Mouse (Mus musculus): ENCODE results near the gene Creb5. TPM values are rescaled to one million over a fixed set of nuclear protein-coding genes. Genes with fewer than 3 reads are reported as not detected.

Creb5 gene
- polyA plus RNA-seq, 1 experiment, result not detected

- no peak for TF ChIP-seq GATA1 (IDR thresholded peaks at IDR 0.05; ENCODE audit: low read length)
Observed at GRCm38 (mm10) chr6:53452240-53452639, 165.2 kb downstream of the Creb5 start.

DNA sequence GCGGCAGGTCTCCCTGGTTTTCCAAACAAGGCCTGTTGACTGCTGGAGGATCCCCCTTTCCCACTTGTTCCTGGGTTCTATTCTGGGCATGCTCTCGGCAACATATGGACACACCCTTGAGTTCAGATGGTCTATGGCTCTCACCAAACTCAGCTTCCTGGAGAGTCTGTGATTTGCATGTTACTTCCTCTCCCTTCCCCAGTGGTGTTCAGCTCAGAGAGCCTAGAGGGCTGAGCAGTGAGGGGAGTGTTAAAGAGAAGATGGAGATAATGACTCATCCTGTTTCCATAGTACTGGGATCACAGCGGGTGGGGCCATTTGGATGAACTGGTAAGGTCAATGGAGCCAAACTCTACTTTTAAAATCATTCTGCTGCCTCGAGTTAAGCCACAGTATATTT lies 168.4 kb downstream of the Creb5 start:
- TF ChIP-seq GATA1 (IDR thresholded peaks at IDR 0.05; ENCODE audit: low read length), result no peak

DNA sequence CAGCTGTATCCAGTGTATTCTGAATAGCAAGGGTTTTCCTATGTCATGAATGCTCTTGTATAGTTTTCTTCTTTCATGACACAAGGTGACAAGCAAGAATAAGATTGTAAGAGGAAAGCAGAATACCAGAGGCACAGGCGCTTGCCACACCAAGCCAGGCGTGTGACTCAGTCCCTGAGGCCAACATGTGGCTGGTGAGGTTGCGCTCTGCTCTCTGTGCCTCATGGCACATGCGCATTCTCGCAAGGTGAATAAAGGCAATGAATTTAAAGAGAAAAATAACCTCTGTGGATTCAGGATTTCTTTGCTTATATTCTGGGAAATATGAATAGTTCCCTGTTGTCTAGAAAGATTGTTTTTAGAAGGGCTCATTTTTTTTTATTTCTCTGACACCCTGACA lies 169.0 kb downstream of the Creb5 start:
- TF ChIP-seq GATA1 (IDR thresholded peaks at IDR 0.05; ENCODE audit: low read length), result no peak

GRCm38 (mm10) chr6:53459995-53460747 lies 173.1 kb downstream of the Creb5 start:
- TF ChIP-seq GATA1 (IDR thresholded peaks at IDR 0.05; ENCODE audit: low read length), result no peak

GRCm38 (mm10) chr6:53461056-53461455 lies 174.0 kb downstream of the Creb5 start:
- TF ChIP-seq GATA1 (IDR thresholded peaks at IDR 0.05; ENCODE audit: low read length), result no peak

DNA sequence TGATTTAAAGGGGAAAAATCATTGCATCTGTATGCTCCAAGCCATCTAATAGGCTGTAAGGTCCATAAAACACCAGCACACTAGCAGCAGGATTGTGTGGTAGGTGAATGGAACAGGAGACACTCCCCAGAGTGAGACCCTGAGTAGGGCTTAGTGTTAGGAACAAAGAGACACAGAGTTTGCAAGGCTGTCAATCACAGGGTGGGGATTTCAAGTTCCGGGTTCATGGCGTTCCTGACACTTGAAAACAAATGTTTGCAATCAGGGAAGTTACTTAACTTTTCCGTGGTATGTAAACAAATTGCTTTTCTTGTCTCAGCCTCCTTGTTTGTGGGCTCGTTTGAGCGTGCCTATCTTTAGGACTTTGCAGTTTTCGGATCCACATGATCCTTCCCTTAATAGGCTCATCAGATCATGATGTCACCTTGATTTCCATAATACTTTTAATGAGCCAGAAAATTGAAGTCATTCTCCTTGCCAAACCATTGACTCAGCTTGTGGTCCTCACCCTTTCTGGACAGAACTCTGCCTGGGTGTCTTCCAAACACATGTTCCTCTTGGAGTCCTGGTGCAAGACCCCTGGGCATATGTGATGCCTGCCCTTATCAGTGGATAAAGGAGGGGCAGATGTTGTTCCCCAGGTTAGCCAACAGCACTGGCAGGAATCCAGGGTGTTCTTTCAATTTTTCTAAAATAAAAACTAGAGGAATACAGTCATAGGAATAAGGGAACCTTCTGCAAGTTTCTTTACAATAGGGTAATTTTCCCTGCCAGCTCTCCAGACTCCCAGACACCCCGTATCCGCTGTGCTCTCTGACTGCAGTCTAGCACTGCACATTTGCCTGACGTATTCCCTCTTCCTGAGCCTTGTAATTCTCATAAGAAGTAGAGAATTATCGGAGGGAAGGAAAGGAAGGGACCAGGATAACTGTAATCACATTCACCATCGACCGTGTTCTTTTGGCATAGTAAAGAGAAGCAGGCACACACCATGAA lies 175.0 kb downstream of the Creb5 start:
- TF ChIP-seq GATA1 (IDR thresholded peaks at IDR 0.05; ENCODE audit: low read length), result no peak

DNA sequence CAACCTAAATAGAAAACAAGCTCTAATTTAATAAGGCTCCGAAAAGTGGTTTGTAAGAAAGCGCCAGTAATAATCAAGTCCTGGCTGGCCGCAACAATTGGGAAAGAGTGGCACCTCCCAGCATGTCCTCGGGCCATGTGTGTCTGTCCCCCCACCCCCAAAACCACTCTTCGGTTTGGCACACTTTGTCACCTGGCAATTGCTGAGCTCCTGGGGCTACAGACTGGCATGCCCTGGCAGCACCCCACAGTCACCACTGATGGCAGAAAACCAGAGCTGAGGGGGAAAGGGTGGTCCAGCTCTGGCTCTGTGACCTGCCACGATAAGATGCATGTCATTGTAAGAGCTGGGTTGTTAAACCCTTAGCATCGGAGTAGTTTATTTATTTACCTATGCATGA lies 175.7 kb downstream of the Creb5 start:
- no peak for TF ChIP-seq GATA1 (IDR thresholded peaks at IDR 0.05; ENCODE audit: low read length)

DNA sequence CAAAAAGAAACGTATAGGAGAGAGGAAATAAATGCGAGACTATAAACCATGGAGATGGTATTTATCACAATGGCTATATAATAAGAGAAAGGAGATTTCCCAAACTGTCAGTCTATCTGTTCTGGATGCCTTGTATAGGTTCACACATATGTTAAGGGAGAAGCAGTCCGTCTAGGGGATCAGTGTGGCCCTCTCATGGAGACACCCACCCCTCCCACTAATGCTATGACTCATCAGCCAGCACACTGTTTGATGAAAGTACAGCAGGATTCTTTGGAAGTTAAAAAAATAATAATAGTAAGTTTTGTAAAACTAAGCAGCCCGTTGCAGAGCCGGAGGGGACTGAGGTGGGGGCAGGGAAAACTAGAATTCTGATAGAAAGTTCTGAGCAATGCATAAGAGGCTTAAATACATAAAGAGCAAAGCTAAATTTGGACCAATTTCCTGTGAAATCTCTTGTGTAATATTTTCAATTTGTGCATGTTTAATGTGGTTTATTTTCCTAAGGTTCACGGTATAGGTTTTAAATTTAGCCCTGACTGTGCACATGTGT lies 176.3 kb downstream of the Creb5 start:
- TF ChIP-seq GATA1 (IDR thresholded peaks at IDR 0.05; ENCODE audit: low read length), result no peak

DNA sequence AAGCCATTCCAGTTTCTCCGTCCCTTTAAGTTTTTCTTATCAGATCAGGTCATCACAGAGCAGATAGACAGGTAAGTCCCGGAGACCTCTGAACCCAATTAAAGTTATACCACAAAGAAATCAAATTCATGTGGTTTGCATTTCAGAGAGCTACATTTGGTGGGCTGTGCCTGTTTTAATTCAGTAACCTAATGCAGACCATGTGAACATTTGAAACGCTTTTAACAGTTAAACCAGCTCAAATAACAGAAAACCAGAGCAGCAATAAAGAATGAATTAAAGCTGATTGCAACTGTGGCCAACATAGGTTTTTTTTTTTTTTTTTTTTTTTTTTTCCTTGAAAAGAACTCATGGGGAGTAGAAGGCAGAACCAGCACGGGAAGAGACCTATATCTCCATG lies 182.1 kb downstream of the Creb5 start:
- TF ChIP-seq GATA1 (IDR thresholded peaks at IDR 0.05; ENCODE audit: low read length), result no peak

- no peak for TF ChIP-seq GATA1 (IDR thresholded peaks at IDR 0.05; ENCODE audit: low read length)
Observed at GRCm38 (mm10) chr6:53469703-53470102, 182.6 kb downstream of the Creb5 start.

DNA sequence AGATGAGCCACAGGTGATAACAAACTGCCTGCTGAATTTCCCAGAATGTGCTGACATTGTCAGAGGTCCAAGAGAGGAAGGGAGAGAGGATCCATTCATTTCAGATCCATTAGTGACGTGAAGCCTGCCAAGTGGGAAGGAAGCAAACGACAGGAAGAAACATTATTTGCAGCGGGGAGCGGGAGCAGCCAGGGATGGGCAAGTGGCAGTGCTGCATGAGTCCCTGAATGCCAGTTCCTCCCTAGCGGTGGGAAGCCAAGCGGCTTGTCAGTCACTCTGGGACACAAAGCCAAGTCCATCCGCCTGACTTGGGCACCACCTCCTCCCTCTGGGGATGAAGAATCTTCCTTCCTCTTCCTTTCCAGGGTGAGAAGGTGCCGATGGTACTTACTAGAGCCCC lies 183.5 kb downstream of the Creb5 start:
- TF ChIP-seq GATA1 (IDR thresholded peaks at IDR 0.05; ENCODE audit: low read length), result no peak

DNA sequence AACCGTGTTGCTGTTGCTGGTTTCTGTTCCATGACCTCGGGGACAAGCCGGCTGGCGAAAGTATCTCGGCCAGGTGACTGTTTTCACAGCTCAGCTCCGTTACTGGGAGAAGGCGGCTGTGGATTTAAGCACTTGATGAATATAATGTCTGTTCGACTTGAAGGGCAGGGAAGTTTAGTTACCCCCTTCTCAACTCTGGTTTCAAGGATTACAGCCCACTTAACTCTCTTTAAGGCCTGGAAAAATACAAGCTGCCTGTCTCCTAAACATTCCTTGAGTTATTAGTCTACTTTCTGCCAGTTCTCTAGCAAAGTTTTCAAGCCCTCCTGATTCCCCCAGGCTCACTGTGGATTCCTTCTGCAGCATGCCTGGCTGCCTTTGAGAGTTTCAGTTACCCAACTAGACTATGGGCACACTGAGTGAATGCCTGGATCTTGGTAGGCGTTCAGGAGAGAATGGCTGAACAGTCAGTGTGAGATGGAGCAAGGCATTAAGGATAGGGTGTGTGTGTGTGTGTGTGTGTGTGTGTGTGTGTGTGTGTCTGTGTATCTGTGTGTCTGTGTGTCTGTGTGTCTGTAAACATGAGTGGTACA lies 184.0 kb downstream of the Creb5 start:
- TF ChIP-seq GATA1 (IDR thresholded peaks at IDR 0.05; ENCODE audit: low read length), result no peak

DNA sequence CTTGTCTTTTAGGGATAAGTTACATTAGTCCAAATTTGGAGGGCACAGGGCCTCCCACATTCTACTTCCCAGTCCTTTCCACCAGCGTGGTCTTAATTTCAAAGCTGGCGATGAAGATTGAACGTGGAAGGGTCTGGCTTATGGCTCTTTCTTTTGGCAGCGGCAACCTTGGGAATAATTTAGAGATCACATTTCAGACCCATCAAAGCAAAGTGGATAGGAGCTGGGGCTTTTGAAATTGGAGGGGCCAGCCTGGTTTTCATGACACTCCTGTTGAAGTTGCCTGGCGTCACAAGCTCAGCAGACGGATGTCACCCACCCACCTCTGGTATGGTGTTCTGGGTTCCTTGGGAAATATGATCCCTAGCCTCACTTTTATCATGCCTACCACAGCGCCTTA lies 185.7 kb downstream of the Creb5 start:
- no peak for TF ChIP-seq GATA1 (IDR thresholded peaks at IDR 0.05; ENCODE audit: low read length)

- no peak for TF ChIP-seq GATA1 (IDR thresholded peaks at IDR 0.05; ENCODE audit: low read length)
Observed at GRCm38 (mm10) chr6:53477501-53477900, 190.4 kb downstream of the Creb5 start.

GRCm38 (mm10) chr6:53490917-53491316 lies 203.8 kb downstream of the Creb5 start:
- TF ChIP-seq GATA1 (IDR thresholded peaks at IDR 0.05; ENCODE audit: low read length), result no peak

- no peak for TF ChIP-seq GATA1 (IDR thresholded peaks at IDR 0.05; ENCODE audit: low read length)
Observed at GRCm38 (mm10) chr6:53491331-53491730, 204.3 kb downstream of the Creb5 start.
